Mouse (Mus musculus) cerebral cortex, adult 2 months (tissue): ENCODE measurements around the gene Slc27a4.

Source experiments
- WGBS: fragments of 180-500 bp; shearing (Covaris S2); methylation state at CpG from one replicate; pipeline ENCODE4 v1.1.7; 2018; 5-methylcytosine and 5-hydroxymethylcytosine counted together

The Slc27a4 gene

GRCm38 (mm10) chr2:29826318-29826925, 24.0 kb downstream of the Slc27a4 start:
- 8% methylated on average over 11 of the region's 11 CpGs for WGBS

GRCm38 (mm10) chr2:29826926-29827708, 24.7 kb downstream of the Slc27a4 start:
- under 1% methylated on average over 48 of the region's 48 CpGs for WGBS

GRCm38 (mm10) chr2:29827709-29828024, 25.2 kb downstream of the Slc27a4 start:
- 3% methylated on average over 12 of the region's 12 CpGs for WGBS

- WGBS: 77% methylated on average over 4 of the region's 4 CpGs
These were observed 28.7 kb downstream of the Slc27a4 start for GRCm38 (mm10) chr2:29831106-29831505.

- WGBS: 91% methylated on average over 5 of the region's 5 CpGs
These were observed 31.4 kb downstream of the Slc27a4 start for GRCm38 (mm10) chr2:29833796-29834195.

GRCm38 (mm10) chr2:29835391-29835899, 33.0 kb downstream of the Slc27a4 start:
- 32% methylated on average over 2 of the region's 2 CpGs for WGBS

- WGBS: 49% methylated on average over 4 of the region's 4 CpGs
These were observed 37.0 kb downstream of the Slc27a4 start for GRCm38 (mm10) chr2:29839460-29839859.

- WGBS: 38% methylated on average over 9 of the region's 9 CpGs
These were observed 41.0 kb downstream of the Slc27a4 start for GRCm38 (mm10) chr2:29843231-29844105.

- 50% methylated on average over 2 of the region's 2 CpGs for WGBS
These were observed 41.7 kb downstream of the Slc27a4 start for GRCm38 (mm10) chr2:29844115-29844514.

GRCm38 (mm10) chr2:29844661-29845060, 42.2 kb downstream of the Slc27a4 start:
- WGBS: 75% methylated on average over 3 of the region's 3 CpGs

- WGBS: 63% methylated on average over 25 of the region's 25 CpGs
These were observed 43.2 kb downstream of the Slc27a4 start for GRCm38 (mm10) chr2:29845636-29846035.

- WGBS: 48% methylated on average over 47 of the region's 47 CpGs
These were observed 43.8 kb downstream of the Slc27a4 start for GRCm38 (mm10) chr2:29846061-29846853.

GRCm38 (mm10) chr2:29846911-29847310, 44.5 kb downstream of the Slc27a4 start:
- WGBS: 64% methylated on average over 3 of the region's 3 CpGs

- 61% methylated on average over 8 of the region's 8 CpGs for WGBS
These were observed 46.6 kb downstream of the Slc27a4 start for GRCm38 (mm10) chr2:29849041-29849440.

GRCm38 (mm10) chr2:29849841-29850480, 47.5 kb downstream of the Slc27a4 start:
- 61% methylated on average over 5 of the region's 5 CpGs for WGBS

- WGBS: 58% methylated on average over 4 of the region's 4 CpGs
These were observed 50.6 kb downstream of the Slc27a4 start for GRCm38 (mm10) chr2:29852957-29853485.

- WGBS: 58% methylated on average over 5 of the region's 5 CpGs
These were observed 51.3 kb downstream of the Slc27a4 start for GRCm38 (mm10) chr2:29853736-29854135.

GRCm38 (mm10) chr2:29855585-29856210, 53.3 kb downstream of the Slc27a4 start:
- 86% methylated on average over 10 of the region's 10 CpGs for WGBS

- WGBS: 35% methylated on average over 19 of the region's 19 CpGs
These were observed 54.2 kb downstream of the Slc27a4 start for GRCm38 (mm10) chr2:29856451-29857260.
